Mouse (Mus musculus): ENCODE results near the gene Man1c1. TPM values are rescaled to one million over a fixed set of nuclear protein-coding genes. Genes with fewer than 3 reads are reported as not detected.

The Man1c1 gene
- polyA plus RNA-seq, 1 experiment from 2014 or later: 2.4 TPM

DNA sequence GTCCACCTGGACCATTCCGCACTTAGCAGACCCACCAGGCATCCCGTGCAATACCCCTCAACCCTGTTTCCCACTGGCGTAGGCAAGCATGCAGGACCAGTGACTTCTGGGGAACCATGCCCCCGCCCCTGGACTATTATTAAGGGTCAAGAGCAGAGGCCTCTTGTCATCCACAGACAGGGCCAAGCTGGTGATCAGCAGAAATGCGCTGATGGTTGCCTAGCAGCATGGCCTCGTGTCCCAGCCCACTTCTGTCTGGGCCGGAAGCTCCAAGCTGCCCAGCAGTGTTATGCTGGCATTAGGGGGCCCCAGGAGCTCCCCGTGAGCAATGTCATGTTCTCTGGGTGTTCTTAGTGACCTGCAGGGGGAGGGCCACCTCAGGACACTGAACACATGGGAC, 37.9 kb upstream of the Man1c1 start:
- Histone ChIP-seq H3K27me3 (peaks cover 4% of the 10 kb centered on the region), H3K9ac (no peak overlapping the region), H3K27ac (no peak overlapping the region), H3K9me3 (no peaks in the 10 kb centered on the region), H3K4me3 (no peak overlapping the region), H3K4me1 (peaks cover 35% of the 10 kb centered on the region), H3K36me3 (peaks cover 34% of the 10 kb centered on the region), H3K4me2 (no peak overlapping the region)
- WGBS: 85% methylated on average over 8 of the region's 8 CpGs
- no peak for ATAC-seq (ENCODE audit: insufficient number of reproducible peaks, insufficient read depth, low FRiP score, low TSS enrichment, low read depth)

DNA sequence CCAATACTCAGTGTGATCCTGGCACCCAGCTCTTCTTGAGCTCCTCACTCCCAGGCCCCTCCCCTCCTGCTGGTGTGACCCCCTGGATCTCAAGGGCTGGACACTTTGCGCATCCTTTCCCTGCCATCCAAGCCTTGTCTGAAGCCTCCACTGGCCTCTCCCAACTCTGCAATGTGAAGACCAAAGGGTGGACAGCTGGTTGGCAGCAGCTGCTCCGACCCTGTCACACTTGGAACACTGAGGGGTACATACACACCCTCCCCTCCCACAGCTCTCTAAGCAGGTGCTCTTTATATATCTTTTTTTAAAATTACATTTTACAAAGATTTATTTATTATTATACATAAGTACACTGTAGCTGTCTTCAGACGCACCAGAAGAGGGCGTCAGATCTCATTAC, 36.1 kb upstream of the Man1c1 start:
- peaks cover 2% of the 10 kb centered on the region for H3K27me3 ChIP-seq
- no peak overlapping the region for H3K9ac ChIP-seq
- peaks cover 18% of the 10 kb centered on the region; the same call in 1 of the 2 replicates for H3K36me3 ChIP-seq
- H3K9me3 ChIP-seq: no peaks in the 10 kb centered on the region
- ATAC-seq (ENCODE audit: insufficient number of reproducible peaks, insufficient read depth, low FRiP score, low TSS enrichment, low read depth): no peak
- H3K4me2 ChIP-seq: no peak overlapping the region
- H3K27ac ChIP-seq: no peak overlapping the region
- 86% methylated on average over 4 of the region's 4 CpGs for WGBS
- H3K4me3 ChIP-seq: no peak overlapping the region
- H3K4me1 ChIP-seq: peaks cover 52% of the 10 kb centered on the region

DNA sequence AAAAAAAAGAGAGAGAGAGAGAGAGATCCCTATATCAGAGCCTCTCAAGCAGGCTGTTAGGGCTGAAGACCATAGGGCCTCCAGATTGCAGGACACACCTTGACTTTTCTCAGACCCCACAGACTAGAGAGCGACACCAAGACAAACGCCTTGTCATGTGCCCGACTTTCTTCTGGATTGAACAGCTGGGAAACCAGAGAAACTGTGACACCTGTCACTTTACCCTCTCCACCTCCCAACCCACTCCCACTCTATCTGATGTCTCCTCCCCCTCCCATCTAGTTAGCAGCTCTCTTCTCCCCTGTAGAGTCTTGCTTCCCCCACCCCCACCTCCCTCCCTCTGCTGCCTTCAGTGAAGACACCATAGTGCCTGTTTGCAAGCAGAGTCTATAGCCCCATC, 35.4 kb upstream of the Man1c1 start:
- H3K36me3 ChIP-seq: peaks cover 14% of the 10 kb centered on the region; the same call in 1 of the 2 replicates
- H3K9me3 ChIP-seq: no peaks in the 10 kb centered on the region
- H3K4me2 ChIP-seq: no peak overlapping the region
- no peak for ATAC-seq (ENCODE audit: insufficient number of reproducible peaks, insufficient read depth, low FRiP score, low TSS enrichment, low read depth)
- H3K27ac ChIP-seq: no peak overlapping the region
- no peak overlapping the region for H3K4me3 ChIP-seq
- H3K27me3 ChIP-seq: no peaks in the 10 kb centered on the region; the same call in 1 of the 2 replicates
- WGBS: 88% methylated on average over 3 of the region's 3 CpGs
- H3K4me1 ChIP-seq: peaks cover 56% of the 10 kb centered on the region
- H3K9ac ChIP-seq: no peak overlapping the region

DNA sequence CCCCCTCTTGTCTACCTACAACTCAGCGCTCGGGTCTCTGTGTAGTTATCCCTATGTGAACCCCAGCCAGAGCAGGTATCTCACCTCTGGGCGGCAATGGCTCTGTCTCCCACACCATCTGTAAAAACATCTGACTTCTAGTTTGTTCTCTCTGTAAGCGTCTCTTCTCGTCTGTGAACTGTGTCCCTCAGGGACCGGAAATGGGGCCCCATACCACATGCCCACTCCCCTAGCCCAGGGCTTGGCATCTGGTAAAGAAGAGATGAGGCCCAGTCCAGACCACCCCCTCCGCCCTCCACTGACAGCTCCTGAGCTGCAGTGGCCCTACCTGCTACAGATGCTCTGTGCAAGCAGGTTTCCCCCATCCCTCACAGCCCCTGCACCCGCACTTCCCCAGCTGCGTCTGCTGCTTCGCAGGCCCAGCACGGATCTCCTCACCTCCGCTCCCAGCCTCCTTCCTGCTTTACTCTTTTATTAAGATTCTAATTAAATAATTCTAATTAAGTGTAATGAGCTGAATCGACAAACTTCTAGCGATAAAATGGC, 33.3 kb upstream of the Man1c1 start:
- H3K4me1 ChIP-seq: peaks cover 63% of the 10 kb centered on the region
- 46% methylated on average over 14 of the region's 14 CpGs for WGBS
- H3K27ac ChIP-seq: no peak overlapping the region
- H3K4me2 ChIP-seq: no peak overlapping the region
- H3K9ac ChIP-seq: no peak overlapping the region
- no peak for ATAC-seq (ENCODE audit: insufficient number of reproducible peaks, insufficient read depth, low FRiP score, low TSS enrichment, low read depth)
- H3K4me3 ChIP-seq: no peak overlapping the region
- no peaks in the 10 kb centered on the region for H3K9me3 ChIP-seq
- H3K36me3 ChIP-seq: 0 out of 2 replicates have a peak, but pooled peaks cover 7% of the 10 kb centered on the region
- no peaks in the 10 kb centered on the region for H3K27me3 ChIP-seq

DNA sequence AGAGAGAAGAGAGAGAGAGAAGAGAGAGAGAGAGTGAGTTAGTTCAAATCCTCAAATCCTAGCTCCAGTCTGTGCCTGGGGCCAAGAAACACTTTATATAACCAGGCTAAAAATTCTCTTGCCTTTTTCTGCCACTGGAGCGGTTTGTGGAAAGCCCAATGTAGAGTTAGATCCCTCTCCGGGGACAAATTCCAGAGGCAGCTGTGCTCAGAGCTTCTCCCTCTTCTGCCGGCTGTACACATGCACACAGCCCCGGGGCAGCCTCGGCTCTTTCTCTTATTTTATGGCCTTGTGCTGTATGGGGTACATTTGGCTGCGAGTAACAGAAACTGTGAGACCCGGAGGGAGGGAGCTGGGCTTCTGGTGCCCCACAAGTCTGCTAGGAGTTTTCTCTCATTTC, 32.1 kb upstream of the Man1c1 start:
- H3K4me1 ChIP-seq: peaks cover 61% of the 10 kb centered on the region

DNA sequence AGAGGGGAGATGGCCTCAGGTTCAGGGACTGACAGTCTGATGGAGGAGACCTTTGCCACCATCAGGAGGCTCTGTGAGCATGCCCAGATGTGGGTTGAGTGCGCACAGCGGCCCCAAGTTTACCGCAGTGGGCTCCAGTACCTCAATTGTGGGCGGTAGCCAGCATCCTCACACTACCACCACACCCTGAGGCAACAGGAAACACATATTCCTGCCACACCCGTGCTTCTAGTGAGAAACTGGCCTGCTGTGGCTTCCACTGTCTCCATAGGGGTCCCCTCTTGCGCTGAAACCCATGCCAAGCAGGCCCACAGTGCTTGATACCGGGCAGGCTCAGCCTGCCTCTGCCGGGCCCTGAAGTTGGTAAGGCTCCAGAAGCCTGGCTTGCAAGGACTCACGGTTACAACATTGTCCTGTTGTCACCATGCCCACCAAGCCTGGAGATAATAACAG, 30.6 kb upstream of the Man1c1 start:
- Histone ChIP-seq H3K4me2 (peak overlapping the region; percentile 29), H3K4me1 (peaks cover 71% of the 10 kb centered on the region), H3K27me3 (no peaks in the 10 kb centered on the region; the same call in 1 of the 2 replicates), H3K27ac (peak overlapping the region; percentile 79), H3K36me3 (no peaks in the 10 kb centered on the region), H3K9ac (no peak overlapping the region), H3K4me3 (no peak overlapping the region), H3K9me3 (no peaks in the 10 kb centered on the region)
- 40% methylated on average over 9 of the region's 9 CpGs for WGBS
- ATAC-seq (ENCODE audit: insufficient number of reproducible peaks, insufficient read depth, low FRiP score, low TSS enrichment, low read depth): no peak; the same call in 1 of the 2 replicates

More for the DNA sequence above, 32.1 kb upstream of the Man1c1 start:
- no peaks in the 10 kb centered on the region for H3K9me3 ChIP-seq
- WGBS: 31% methylated on average over 7 of the region's 7 CpGs
- no peak overlapping the region for H3K4me3 ChIP-seq
- H3K36me3 ChIP-seq: no peaks in the 10 kb centered on the region
- peak overlapping the region; percentile 79 for H3K27ac ChIP-seq
- H3K27me3 ChIP-seq: no peaks in the 10 kb centered on the region; the same call in 1 of the 2 replicates
- no peak overlapping the region for H3K9ac ChIP-seq
- no peak for ATAC-seq (ENCODE audit: insufficient number of reproducible peaks, insufficient read depth, low FRiP score, low TSS enrichment, low read depth)
- H3K4me2 ChIP-seq: no peak overlapping the region

DNA sequence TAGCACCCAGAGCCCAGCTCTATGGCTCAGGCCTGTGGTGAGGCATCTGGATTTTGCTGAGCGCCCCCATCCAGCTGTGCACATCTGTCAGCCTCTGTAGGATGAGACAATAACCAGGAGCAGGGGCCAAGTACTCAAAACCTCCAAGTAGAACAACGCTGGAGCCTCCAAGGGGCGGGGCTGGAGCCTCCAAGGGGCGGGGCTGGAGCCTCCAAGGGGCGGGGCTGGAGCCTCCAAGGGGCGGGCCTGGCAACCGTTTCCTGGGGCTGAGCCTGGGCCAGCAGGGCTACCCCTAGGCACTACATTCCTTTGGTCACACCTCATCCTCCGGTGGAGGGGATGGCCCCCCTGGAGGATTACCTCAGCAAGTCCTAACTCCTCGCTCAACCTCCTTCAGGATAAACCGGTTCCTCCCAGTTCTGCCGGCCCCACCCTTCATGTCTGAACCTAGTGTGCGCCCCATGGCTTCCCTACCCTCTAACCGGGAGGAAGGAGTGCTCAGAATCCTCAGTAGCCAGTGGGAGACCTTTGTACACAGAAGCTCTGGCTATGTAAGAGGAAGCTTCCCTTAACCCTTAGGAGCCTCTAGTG, 30.0 kb upstream of the Man1c1 start:
- Histone ChIP-seq H3K9me3 (no peaks in the 10 kb centered on the region), H3K36me3 (no peaks in the 10 kb centered on the region), H3K27me3 (no peaks in the 10 kb centered on the region; the same call in 1 of the 2 replicates), H3K4me2 (peak overlapping the region; percentile 29), H3K4me1 (peaks cover 71% of the 10 kb centered on the region), H3K9ac (no peak overlapping the region), H3K27ac (peak overlapping the region; percentile 79), H3K4me3 (no peak overlapping the region)
- ATAC-seq (ENCODE audit: insufficient number of reproducible peaks, insufficient read depth, low FRiP score, low TSS enrichment, low read depth): peak; percentile 72; the same call in 1 of the 2 replicates
- 8% methylated on average over 13 of the region's 13 CpGs for WGBS

DNA sequence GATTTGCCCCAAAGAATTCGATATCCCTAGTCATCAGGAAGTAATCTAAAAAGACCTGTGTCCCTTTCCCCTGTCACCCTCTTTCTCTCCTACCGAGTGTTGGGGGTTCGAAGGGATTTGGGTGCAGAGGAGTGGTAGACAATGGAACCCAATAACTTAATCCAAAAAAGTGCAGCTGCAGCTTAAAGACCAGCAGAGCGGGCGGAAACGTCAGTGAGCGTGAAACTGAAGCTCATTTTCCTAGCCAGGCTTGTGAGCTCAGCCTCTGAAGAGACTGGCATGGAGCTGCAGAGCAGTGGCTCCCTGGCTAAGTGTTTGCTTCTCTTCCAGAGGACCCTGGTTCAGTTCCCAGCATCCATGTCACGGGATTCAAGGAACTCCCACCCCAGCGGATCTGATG, 29.3 kb upstream of the Man1c1 start:
- WGBS: 42% methylated on average over 9 of the region's 9 CpGs
- ATAC-seq (ENCODE audit: insufficient number of reproducible peaks, insufficient read depth, low FRiP score, low TSS enrichment, low read depth): no peak
- Histone ChIP-seq H3K4me1 (peaks cover 71% of the 10 kb centered on the region), H3K27ac (peak overlapping the region; percentile 79), H3K36me3 (no peaks in the 10 kb centered on the region), H3K9ac (no peak overlapping the region), H3K9me3 (no peaks in the 10 kb centered on the region), H3K27me3 (no peaks in the 10 kb centered on the region; the same call in 1 of the 2 replicates), H3K4me2 (peak overlapping the region; percentile 29; the same call in 1 of the 2 replicates), H3K4me3 (no peak overlapping the region)

DNA sequence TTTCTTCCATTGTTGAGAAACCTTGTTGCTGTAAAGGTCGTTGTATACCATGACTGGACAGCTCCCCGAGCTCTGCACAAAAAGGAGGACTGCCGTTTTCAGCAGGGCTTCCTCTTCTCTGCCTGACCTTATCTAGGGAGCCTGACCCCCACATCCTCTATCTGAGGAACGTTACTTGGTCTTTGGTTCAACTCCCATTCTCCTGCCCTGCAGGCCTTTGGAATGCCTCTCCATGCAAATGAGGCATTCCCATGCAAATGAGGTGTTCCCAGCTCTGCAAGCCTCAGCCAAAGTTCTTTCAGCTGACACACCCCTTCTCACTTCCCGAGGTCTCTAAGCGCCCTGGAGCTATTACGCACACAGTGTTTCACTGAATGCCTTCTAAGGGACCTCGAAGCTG, 26.0 kb upstream of the Man1c1 start:
- WGBS: 8% methylated on average over 8 of the region's 8 CpGs
- H3K36me3 ChIP-seq: no peaks in the 10 kb centered on the region
- H3K4me3 ChIP-seq: no peak overlapping the region
- H3K9me3 ChIP-seq: no peaks in the 10 kb centered on the region
- no peak overlapping the region for H3K4me2 ChIP-seq
- no peaks in the 10 kb centered on the region; the same call in 1 of the 2 replicates for H3K27me3 ChIP-seq
- H3K4me1 ChIP-seq: peaks cover 43% of the 10 kb centered on the region
- no peak for ATAC-seq (ENCODE audit: insufficient number of reproducible peaks, insufficient read depth, low FRiP score, low TSS enrichment, low read depth)
- no peak overlapping the region for H3K9ac ChIP-seq
- no peak overlapping the region for H3K27ac ChIP-seq

DNA sequence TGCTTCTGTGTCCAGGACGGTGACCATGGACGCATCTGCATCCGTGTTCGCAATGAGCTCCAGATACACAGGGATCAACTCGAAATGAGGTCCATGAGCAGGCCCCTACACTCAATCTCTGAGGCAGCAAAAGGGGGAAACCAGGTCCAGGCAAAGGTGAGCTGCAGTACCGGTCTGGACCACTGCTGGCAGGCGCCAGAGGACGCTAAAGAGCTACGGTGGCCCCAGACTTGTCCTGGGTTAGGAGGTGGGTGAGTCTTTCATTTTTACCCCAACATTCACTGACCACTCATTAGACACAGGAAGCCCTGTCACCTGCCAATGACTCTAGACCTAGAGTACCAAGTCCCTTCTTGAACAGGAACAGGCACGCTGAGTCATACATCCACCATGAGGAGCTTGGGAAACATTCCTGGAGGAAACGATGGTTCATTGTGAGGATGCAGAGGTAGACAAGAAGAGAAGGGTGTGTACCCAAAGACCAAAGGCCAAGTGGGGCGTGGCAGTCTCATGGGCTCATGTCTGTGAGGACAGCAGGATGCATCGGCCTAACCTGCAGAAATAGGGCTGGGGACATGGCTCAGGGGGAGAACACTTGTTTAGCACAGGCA, 21.8 kb upstream of the Man1c1 start:
- Histone ChIP-seq H3K27ac (no peak overlapping the region), H3K4me2 (no peak overlapping the region), H3K9ac (no peak overlapping the region), H3K9me3 (no peaks in the 10 kb centered on the region), H3K4me1 (peaks cover 16% of the 10 kb centered on the region), H3K36me3 (no peaks in the 10 kb centered on the region), H3K27me3 (no peaks in the 10 kb centered on the region), H3K4me3 (no peak overlapping the region)
- no peak for ATAC-seq (ENCODE audit: insufficient number of reproducible peaks, insufficient read depth, low FRiP score, low TSS enrichment, low read depth)
- WGBS: 64% methylated on average over 13 of the region's 13 CpGs

DNA sequence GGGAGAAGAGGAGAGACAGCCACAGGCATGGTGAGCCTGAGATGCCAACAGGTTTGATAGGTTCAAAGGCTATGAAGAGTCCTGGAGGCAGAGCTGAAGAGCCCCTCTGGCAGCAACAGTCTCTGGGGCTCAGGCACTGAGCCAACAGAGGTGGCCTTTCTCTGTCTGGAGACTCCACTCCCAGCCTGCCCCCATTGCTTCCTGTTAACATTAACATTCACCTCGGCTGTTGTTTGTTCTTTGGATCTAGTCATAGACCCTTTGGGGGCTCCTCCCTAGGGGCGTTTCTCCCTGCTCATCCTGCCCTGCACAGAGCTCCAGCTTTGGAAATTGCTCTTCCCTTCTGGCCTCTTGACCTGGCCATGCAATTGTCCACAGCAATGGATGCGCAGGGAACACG, 20.9 kb upstream of the Man1c1 start:
- Histone ChIP-seq H3K9me3 (no peaks in the 10 kb centered on the region), H3K4me1 (peaks cover 8% of the 10 kb centered on the region), H3K27ac (no peak overlapping the region), H3K9ac (no peak overlapping the region), H3K4me2 (no peak overlapping the region), H3K4me3 (no peak overlapping the region), H3K27me3 (no peaks in the 10 kb centered on the region), H3K36me3 (no peaks in the 10 kb centered on the region)
- WGBS: 48% methylated on average over 4 of the region's 4 CpGs
- ATAC-seq (ENCODE audit: insufficient number of reproducible peaks, insufficient read depth, low FRiP score, low TSS enrichment, low read depth): no peak

DNA sequence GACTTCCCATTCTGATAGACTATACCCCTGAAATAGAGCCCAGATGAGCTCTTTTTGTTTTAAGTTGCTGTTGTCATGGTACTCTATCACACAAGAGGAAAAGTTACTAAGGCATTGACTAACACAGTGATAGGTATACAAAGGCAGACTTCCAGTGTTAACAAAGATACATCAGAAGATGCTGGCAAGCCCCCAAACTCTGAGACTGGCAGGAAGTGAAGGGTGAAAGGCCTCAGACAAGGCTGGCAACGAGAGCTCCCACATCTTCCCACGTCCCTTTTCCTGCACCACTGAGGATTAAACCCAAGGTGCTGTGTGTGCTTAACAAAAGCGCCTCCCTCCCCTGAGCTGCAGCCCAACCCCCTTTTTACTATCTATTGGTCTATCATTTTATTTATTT, 19.2 kb upstream of the Man1c1 start:
- Histone ChIP-seq H3K4me1 (peaks cover 4% of the 10 kb centered on the region; the same call in 1 of the 2 replicates), H3K27ac (no peak overlapping the region; the same call in 1 of the 2 replicates), H3K4me2 (no peak overlapping the region), H3K36me3 (no peaks in the 10 kb centered on the region), H3K4me3 (no peak overlapping the region), H3K9me3 (no peaks in the 10 kb centered on the region), H3K9ac (no peak overlapping the region), H3K27me3 (no peaks in the 10 kb centered on the region)
- 70% methylated on average over 3 of the region's 3 CpGs for WGBS
- no peak for ATAC-seq (ENCODE audit: insufficient number of reproducible peaks, insufficient read depth, low FRiP score, low TSS enrichment, low read depth)

Measured in embryonic facial prominence, embryonic 13.5 days (tissue).